Mouse (Mus musculus) lung, embryonic 14.5 days (tissue): ENCODE data around the gene Tle4. TPM values are rescaled to one million over a fixed set of nuclear protein-coding genes. Genes with fewer than 3 reads are reported as not detected.

Experiments used
- ATAC-seq: fragments of 200-750 bp; cut with Nextera tagmentation; 2 replicates; pipeline ENCODE4 v1.8.0; 2017; ENCODE audit warnings: mild to moderate bottlenecking, moderate TSS enrichment, moderate library complexity; ENCODE audit not compliant: insufficient read depth
- DNase-seq: peaks from one replicate; pipeline ENCODE4 v3.0.0-alpha.2; 2015
- H3K27ac ChIP-seq: fragments of 300-500 bp; sonication (generic); 2 replicates; pipeline ENCODE4 v1.5.1; 2014; ENCODE audit warnings: low read depth, mild to moderate bottlenecking, moderate library complexity
- H3K27me3 ChIP-seq: fragments of 300-500 bp; sonication (generic); 2 replicates; pipeline ENCODE4 v1.6.1; 2014; ENCODE audit warnings: low read length, control low read depth; ENCODE audit not compliant: insufficient read depth
- H3K36me3 ChIP-seq: fragments of 300-500 bp; sonication (generic); 2 replicates; pipeline ENCODE4 v1.6.1; 2014; ENCODE audit warnings: control low read depth; ENCODE audit not compliant: insufficient read depth
- H3K4me1 ChIP-seq: fragments of 300-500 bp; sonication (generic); 2 replicates; pipeline ENCODE4 v1.6.1; 2014; ENCODE audit warnings: antibody characterized with exemption, control low read depth; ENCODE audit not compliant: insufficient read depth
- H3K4me2 ChIP-seq: fragments of 300-500 bp; sonication (generic); 2 replicates; pipeline ENCODE4 v1.6.1; 2014; ENCODE audit warnings: mild to moderate bottlenecking
- H3K4me3 ChIP-seq: fragments of 300-500 bp; sonication (generic); 2 replicates; pipeline ENCODE4 v1.5.1; 2014; ENCODE audit warnings: low read depth, low read length
- H3K9ac ChIP-seq: fragments of 300-500 bp; sonication (generic); 2 replicates; pipeline ENCODE4 v1.6.1; 2014
- H3K9me3 ChIP-seq: fragments of 300-500 bp; sonication (generic); 2 replicates; pipeline ENCODE4 v1.6.1; 2016; ENCODE audit warnings: low read depth, low read length, control low read depth
- CTCF ChIP-seq: IDR thresholded peaks from 2 replicates; pipeline ENCODE4 v1.5.1; 2016; ENCODE audit warnings: antibody characterized with exemption, low read depth
- WGBS: fragments of 180-500 bp; shearing (Covaris S2); extraction: QIAGEN DNeasy Blood & Tissue Kit; methylation state at CpG from one replicate; pipeline ENCODE4 v1.1.7; 2014; 5-methylcytosine and 5-hydroxymethylcytosine counted together
- polyA plus RNA-seq: library from polyadenylated mRNA; unstranded; fragments of >200 nt; fragmentation: Nextera tagmentation; extraction: Ambion mirVana; gene quantifications from 2 replicates; pipeline ENCODE4 v1.2.1, GENCODE M21; 2014

Tle4 gene
- polyA plus RNA-seq, 1 experiment from 2014 or later, result 16.9 TPM

- Histone ChIP-seq H3K9ac (no peak overlapping the region), H3K4me3 (no peak overlapping the region), H3K4me2 (no peak overlapping the region), H3K27me3 (no peaks in the 10 kb centered on the region), H3K9me3 (no peaks in the 10 kb centered on the region), H3K27ac (no peak overlapping the region), H3K4me1 (no peaks in the 10 kb centered on the region), H3K36me3 (no peaks in the 10 kb centered on the region)
- ATAC-seq (no peak), DNase-seq (no peak)
- 84% methylated on average over 7 of the region's 7 CpGs for WGBS
- TF ChIP-seq CTCF, result no peak
Measured at GRCm38 (mm10) chr19:14437226-14437625, 160.6 kb downstream of the Tle4 start.

- H3K9ac ChIP-seq, result no peak overlapping the region
- no peak overlapping the region for H3K4me3 ChIP-seq
- H3K27me3 ChIP-seq, result no peaks in the 10 kb centered on the region
- H3K9me3 ChIP-seq, result no peaks in the 10 kb centered on the region
- no peak overlapping the region for H3K27ac ChIP-seq
- no peak overlapping the region for H3K4me2 ChIP-seq
- 58% methylated on average over 2 of the region's 2 CpGs for WGBS
- no peak for ATAC-seq
- DNase-seq, result peak; percentile 39
- H3K36me3 ChIP-seq, result no peaks in the 10 kb centered on the region
- H3K4me1 ChIP-seq, result no peaks in the 10 kb centered on the region
- no peak for TF ChIP-seq CTCF
Measured at GRCm38 (mm10) chr19:14436567-14436966, 161.3 kb downstream of the Tle4 start.

- H3K9ac ChIP-seq, result no peak overlapping the region
- no peak overlapping the region for H3K27ac ChIP-seq
- peak; percentile 80 for DNase-seq
- TF ChIP-seq CTCF, result no peak
- H3K4me1 ChIP-seq, result no peaks in the 10 kb centered on the region
- H3K27me3 ChIP-seq, result no peaks in the 10 kb centered on the region
- H3K4me2 ChIP-seq, result no peak overlapping the region; the same call in 1 of the 2 replicates
- no peak overlapping the region for H3K4me3 ChIP-seq
- H3K36me3 ChIP-seq, result no peaks in the 10 kb centered on the region
- ATAC-seq, result peak; percentile 63
- 21% methylated on average over 14 of the region's 14 CpGs for WGBS
- no peaks in the 10 kb centered on the region for H3K9me3 ChIP-seq
Measured at GRCm38 (mm10) chr19:14435681-14436376, 162.0 kb downstream of the Tle4 start.

GRCm38 (mm10) chr19:14433900-14434299 is 164.0 kb downstream of the Tle4 start:
- DNase-seq (no peak), ATAC-seq (no peak)
- H3K4me1 ChIP-seq, result no peaks in the 10 kb centered on the region
- no peak overlapping the region for H3K9ac ChIP-seq
- H3K27ac ChIP-seq, result no peak overlapping the region
- H3K27me3 ChIP-seq, result no peaks in the 10 kb centered on the region
- no peaks in the 10 kb centered on the region for H3K36me3 ChIP-seq
- TF ChIP-seq CTCF, result no peak
- no peak overlapping the region for H3K4me3 ChIP-seq
- no peak overlapping the region for H3K4me2 ChIP-seq
- no peaks in the 10 kb centered on the region for H3K9me3 ChIP-seq
- 86% methylated on average over 4 of the region's 4 CpGs for WGBS

- ATAC-seq, result no peak
Measured at GRCm38 (mm10) chr19:14432436-14432835, 165.4 kb downstream of the Tle4 start.

GRCm38 (mm10) chr19:14426920-14427319 is 170.9 kb downstream of the Tle4 start:
- Histone ChIP-seq H3K4me3 (no peak overlapping the region), H3K4me2 (no peak overlapping the region), H3K9me3 (no peaks in the 10 kb centered on the region), H3K27me3 (no peaks in the 10 kb centered on the region), H3K36me3 (no peaks in the 10 kb centered on the region), H3K4me1 (no peaks in the 10 kb centered on the region), H3K9ac (no peak overlapping the region), H3K27ac (no peak overlapping the region)
- DNase-seq, result no peak
- ATAC-seq, result no peak
- no peak for TF ChIP-seq CTCF
- 49% methylated on average over 6 of the region's 6 CpGs for WGBS

More at GRCm38 (mm10) chr19:14432436-14432835, 165.4 kb downstream of the Tle4 start:
- H3K9me3 ChIP-seq, result no peaks in the 10 kb centered on the region
- no peak overlapping the region for H3K9ac ChIP-seq
- H3K4me2 ChIP-seq, result no peak overlapping the region
- no peak for DNase-seq
- 87% methylated on average over 7 of the region's 7 CpGs for WGBS
- H3K36me3 ChIP-seq, result no peaks in the 10 kb centered on the region
- H3K4me1 ChIP-seq, result no peaks in the 10 kb centered on the region
- no peak for TF ChIP-seq CTCF
- H3K27me3 ChIP-seq, result no peaks in the 10 kb centered on the region
- H3K27ac ChIP-seq, result no peak overlapping the region
- H3K4me3 ChIP-seq, result no peak overlapping the region

GRCm38 (mm10) chr19:14426244-14426868 is 171.5 kb downstream of the Tle4 start:
- DNase-seq (no peak), ATAC-seq (no peak)
- 41% methylated on average over 19 of the region's 19 CpGs for WGBS

More at GRCm38 (mm10) chr19:14426244-14426868, 171.5 kb downstream of the Tle4 start:
- H3K27me3 ChIP-seq, result no peaks in the 10 kb centered on the region
- H3K9me3 ChIP-seq, result no peaks in the 10 kb centered on the region
- no peaks in the 10 kb centered on the region for H3K36me3 ChIP-seq
- H3K4me2 ChIP-seq, result no peak overlapping the region
- H3K9ac ChIP-seq, result no peak overlapping the region
- no peaks in the 10 kb centered on the region for H3K4me1 ChIP-seq
- no peak for TF ChIP-seq CTCF
- H3K27ac ChIP-seq, result no peak overlapping the region
- H3K4me3 ChIP-seq, result no peak overlapping the region
